Mouse (Mus musculus) adrenal gland, postnatal 4 days (tissue): ENCODE measurements at regions not wholly inside any gene's neighbourhood (a gene's known extent, or its start where the extent isn't known, plus 50 kb on each side); places are given as distances from the start of the nearest gene placed in this dataset.
A peak's percentile ranks its signal among the peaks of the same experiment; 100 is the strongest.

Experiments used
- DNase-seq, 2 experiments: peaks; one replicate each; pipeline ENCODE4 v3.0.0; 2021 to 2022; ENCODE audit warnings: low spot score in 2 of 2, mixed read lengths in 2 of 2

DNA sequence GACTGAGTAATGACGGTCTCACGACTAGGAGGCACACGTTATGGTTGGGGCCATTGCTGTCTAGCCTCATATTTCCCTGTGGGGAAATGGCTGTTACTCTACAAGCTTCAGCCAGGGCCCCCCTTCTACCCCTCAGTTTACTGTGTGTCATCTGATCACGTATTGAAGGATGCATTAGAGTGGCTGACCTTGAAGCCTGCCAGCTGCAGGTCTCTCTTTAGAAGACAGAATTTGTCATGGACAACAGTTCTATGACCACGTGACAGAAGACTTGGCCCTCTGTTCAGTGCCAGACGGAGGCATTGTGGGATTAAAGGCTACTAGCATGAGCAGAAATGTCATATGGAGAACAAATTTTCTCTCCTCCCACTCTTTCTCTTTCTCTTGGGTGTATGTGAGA is 115.6 kb downstream of the Gas1 start:
- DNase-seq: no peak

DNA sequence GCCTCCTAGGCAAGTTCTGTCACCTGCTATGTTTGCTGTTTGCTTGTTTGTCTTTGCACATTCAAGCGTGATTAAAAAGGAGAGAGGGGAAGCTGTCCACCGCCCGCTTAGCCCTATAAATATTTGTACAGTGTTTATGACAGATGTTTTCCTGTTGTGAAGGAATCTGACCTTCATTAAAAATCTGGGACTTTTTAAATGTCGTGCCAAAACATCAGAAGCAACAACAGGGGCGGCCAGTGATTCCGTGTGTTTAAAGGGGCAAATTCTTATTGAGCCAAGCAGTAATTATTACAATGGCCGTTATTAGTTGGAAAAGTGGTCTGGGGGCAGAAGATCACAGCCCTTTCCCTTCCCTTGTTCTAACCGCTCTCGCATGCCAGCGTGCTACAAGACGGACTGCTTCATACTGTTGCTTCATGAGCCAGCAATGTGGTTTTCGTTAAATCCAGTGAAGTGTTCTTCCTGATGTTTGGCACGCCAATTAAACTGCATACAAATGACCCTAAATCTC is 119.3 kb downstream of the Gas1 start:
- no peak for DNase-seq

GRCm38 (mm10) chr13:60054531-60054930 is 122.6 kb downstream of the Gas1 start:
- no peak for DNase-seq

DNA sequence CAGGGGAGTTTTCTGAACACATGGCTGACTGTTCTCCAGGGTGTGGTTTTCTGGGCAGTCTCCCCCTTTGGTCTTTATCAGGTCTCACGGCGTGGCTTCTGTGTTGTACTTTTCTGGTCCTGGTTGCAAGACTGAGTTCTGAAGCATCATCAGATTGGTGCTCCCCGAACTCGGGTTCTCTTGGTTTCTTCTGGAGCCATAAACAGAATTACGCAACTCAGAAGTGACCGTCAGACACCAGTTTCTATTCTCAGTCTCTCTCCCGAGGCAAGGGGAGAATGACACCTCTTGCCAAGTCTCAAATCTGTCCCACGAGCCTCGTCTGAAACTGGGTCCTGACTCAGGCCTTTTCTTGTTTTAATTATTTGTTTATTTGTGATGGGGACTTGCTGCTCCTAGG is 123.1 kb downstream of the Gas1 start:
- no peak for DNase-seq

- no peak for DNase-seq
Observed at GRCm38 (mm10) chr13:60051866-60052265, 125.3 kb downstream of the Gas1 start.

DNA sequence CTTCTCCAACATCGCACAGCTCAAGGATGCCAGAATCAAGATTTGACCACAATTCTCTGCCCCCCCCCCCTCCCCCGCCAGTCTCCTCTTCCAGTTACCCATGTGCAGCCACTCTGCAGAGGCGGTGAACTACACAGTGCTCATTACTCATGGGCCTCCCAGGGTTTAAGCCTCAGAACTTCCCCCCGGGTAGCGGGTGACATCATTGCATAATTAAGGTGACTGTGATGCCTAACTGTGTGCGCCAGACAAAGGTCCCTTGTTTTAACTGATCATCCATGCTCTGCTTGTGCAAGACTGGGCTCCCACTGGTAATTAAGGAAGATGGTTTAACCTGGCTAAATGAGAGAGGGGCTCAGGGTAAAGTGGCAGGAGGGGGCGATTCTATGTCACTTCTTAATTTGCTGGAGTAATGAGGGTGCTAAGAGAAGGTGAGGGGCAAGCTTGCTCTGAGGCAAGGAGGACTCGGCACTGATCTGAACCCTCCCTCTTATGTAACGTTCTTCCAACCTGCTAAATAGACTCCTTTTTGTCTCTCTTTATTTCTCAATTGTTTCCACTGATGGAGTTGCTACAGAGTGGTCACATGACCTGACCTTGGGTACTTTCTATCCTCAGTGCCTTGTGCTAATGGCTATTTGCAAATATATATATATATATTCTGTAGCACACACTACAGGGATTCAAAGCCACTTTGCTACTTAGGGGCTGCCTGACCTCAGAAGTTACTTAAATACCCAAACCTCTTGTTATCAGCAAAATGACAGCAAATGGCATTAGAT is 126.2 kb downstream of the Gas1 start:
- DNase-seq: no peak

DNA sequence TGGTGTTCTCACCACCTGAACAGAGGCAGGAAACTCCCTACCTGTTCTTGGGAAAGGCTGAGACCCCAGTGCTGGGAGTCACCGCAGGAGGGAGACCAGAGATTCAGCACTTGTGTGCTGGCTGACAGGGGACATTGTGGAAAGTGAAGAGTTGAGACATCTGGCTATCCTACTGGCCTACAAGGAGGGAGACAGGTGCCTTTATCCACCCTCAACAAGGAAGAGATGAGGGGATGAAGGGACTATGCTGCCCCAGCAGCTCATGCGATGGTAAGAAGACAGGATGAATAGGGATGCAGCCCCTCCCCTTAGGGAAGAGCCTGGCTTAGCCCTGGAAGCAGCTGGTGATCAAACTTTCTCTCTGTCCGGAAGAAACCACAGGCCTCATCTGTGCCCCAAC is 127.5 kb downstream of the Gas1 start:
- no peak for DNase-seq

DNA sequence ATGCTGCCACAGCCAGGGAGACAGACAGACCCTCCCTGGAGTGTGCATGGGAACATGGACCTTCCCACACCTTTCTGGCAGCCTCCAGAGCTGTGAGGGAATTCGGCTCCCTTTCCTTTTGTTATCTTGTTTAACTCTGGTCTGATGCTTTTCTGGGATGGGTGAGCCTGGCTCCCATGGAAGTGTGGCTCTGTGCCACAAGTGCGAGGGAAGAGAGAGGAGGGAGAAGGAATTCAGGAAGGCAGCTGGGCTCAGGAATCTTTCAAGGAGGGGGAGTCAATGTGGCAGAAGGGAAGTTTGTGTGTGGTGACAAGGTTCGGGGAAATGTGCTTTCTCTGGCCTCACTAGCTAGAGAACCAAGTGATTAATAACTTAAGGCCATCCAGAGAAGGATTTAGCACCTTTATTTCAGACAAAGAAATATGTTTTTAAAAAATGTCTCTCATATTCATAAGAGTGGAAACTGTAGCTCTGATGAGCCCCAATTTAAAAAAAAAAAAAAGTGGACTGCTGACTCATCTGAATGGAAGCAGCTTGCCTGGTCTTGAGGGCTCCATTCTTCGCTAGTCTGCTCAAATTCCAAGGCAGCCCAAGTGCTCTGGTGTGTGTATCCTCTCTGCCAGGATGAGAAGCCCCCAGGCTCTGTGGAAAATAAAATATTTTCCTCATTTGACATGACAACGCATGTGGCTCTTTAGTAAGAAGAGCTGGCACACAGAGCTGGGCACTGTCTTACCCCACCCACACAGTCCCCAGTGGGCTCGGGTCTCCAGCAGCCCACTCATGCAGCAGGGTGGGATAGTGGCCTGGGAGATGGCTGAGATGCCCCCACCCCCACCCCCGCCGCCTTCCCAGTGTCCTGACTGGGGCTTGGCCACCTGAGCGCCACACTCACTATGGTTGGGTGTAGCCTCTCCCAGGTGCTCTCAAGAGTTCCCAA is 129.1 kb downstream of the Gas1 start:
- DNase-seq: no peak

DNA sequence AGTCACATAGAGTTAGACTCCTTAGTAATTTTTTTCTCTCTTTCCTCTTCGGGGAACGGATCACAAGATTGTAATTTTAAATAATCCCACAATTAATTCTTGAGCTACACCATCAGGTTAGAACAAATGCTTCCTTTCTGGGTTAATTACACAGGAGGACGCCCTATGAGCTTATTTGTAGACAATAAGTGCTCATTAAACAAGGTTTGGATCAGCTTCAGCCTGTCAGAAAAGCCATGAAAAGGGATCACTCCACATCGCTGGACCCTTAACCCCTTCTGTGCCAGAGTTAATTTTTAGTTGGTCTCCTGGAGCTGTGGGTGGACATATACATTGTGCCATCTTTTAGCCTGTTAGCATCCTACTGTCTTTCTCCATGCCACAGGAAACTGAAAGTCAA is 131.4 kb downstream of the Gas1 start:
- no peak for DNase-seq

- no peak for DNase-seq
Observed at GRCm38 (mm10) chr13:60044876-60045275, 132.3 kb downstream of the Gas1 start.

- DNase-seq: no peak
Observed at GRCm38 (mm10) chr13:60042443-60042842, 134.7 kb downstream of the Gas1 start.

DNA sequence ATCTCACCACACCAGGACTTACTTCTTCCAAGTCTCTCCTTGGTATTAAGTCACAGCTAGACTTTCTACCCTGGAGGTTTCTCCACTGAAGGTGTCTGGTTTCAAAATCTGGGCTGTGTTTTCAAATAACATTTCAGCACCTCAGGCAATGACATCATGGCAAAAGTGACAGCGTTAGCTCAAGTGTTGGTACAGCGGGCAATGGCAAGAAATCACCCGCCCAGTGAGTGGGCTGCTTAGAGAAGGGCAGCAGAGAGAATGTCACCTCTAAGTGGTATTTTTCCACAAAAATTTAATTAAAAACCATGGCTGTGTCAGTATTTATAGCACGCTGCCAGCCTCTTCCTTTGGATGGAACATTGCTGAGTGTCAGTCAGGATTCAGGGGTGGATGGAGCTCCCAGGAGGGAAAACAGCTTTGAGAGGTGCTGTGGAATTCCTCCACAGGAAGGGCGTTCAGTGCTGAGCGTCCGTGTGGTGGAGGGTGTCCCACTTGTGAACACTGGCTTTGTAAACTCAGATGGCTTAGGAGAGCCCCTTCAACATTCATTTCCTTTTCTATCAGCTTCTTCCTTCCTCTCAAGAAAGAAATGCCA is 141.5 kb downstream of the Gas1 start:
- DNase-seq: no peak

DNA sequence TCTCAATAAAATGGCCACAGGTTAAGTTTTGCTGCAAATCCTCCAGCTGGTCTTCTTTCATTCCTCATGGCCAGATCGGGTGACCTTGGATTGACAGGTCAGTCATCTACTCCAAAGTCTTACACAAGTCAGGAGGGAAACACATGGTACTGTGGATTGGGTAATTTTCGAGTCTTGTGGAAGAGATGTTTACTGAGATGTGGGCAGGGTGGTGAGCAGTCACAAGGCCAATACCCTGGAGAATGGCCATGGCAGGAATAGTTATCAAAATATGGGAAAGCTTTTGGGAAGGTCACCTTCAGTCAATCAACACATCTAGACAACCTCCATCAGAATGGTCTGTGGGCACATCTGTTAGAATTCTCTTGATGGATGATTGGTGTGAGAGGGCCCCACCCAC is 144.0 kb downstream of the Gas1 start:
- no peak for DNase-seq

GRCm38 (mm10) chr13:60032586-60032985 is 144.6 kb downstream of the Gas1 start:
- DNase-seq: no peak

GRCm38 (mm10) chr13:60029591-60029990 is 147.6 kb downstream of the Gas1 start:
- no peak for DNase-seq

DNA sequence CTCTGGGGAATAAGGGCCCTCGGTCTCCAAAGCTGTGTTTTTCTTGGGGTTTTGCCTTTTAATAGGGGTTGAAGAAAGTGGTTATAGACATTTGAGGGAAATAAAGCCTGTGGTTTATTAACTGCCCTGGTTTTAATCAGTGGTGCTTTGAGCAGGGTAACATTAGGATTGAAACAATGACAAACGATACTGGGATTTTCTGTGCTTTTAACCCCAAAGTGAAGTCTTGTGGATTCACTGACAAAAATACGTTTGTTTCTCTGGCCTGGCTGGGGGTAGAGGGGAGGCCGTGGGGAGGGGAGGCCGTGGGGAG is 157.0 kb downstream of the Gas1 start:
- DNase-seq: no peak

DNA sequence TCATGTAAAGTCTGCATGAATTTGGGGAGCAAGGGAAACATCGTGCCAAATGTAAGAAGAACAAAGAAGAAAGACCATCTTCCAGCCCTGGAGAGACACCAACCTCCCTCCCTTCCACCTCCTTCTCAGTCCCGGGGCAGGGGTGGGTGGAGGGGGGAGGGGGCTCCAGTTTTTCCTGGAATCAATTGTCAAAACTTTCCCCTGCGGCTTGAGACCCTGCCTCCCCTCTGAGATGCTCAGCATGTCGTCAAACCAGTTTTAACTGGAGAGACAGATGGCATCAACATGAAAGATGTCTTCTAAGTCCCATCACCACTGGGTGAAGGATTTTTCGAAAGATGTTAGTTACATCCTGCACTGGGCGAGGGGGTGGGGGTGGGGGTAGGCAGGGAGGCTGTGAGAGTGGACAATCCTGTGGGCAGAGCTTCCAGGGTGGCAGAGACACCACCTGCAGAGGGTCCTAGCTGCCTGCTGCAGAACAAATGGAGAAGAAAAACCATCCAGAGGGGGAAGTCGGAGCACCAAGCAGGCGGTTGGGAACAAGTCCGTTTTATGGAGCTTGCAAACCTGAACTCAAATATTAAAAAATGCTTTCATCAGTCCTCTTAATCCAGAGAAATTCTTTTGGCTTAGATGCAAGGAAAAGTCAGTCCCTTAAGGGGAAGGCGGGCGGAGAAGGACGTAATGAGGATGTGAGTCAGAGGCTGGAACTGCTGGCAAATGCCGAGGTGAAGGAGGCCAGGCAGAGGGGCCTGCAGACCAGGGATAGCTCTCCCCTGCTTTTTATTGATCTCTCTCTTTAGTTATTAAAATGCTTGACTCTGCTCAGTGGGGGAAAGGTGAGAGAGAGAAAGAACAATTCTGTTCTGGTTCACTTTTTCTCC is 157.6 kb downstream of the Gas1 start:
- DNase-seq: peak in 1 of 2 experiments; percentile 44

DNA sequence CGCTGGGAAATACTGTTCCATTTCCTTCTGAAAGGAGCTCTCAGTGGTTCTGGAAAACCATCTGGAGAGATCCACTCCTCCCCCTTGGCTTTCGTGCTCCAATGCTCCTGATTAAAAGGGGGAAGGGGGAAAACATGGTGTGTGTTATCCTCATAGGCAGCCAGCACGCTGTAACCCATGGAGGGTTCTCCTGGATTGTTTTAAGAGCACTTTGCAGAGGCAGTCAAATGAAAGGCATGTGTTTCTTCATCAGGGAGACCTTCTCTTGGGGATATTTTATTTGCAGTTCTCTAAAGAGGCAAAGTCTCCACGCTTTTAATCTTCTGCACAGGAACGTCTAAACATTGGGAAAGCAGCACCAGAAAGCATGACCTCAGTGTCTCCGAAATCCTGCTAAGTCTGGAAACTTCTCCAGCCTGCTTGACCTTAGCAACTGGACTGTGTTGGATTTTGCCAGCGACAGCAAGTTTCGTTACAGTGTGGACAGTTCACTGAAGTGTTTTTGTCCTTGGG is 161.3 kb downstream of the Gas1 start:
- DNase-seq: no peak

GRCm38 (mm10) chr13:60012046-60012813 is 164.9 kb downstream of the Gas1 start:
- DNase-seq: no peak

DNA sequence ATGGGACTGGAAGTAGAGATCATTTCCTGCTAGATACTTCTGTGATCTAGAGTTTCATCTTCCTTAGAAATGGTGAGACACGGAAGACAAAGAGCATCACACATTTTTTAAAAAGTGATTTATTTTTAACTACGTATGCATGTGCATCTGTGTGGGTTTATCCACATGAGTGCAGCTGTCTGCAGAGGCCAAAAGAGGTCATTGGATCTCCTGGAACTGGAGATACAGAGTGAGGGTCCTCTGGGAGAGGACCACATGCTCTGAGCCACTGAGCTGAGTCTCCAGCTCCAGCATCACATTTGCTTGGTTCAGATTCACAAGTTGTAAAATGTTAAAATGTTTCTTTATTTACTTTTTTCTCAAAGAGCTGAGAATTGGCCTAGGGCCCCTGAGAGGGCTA is 166.1 kb downstream of the Gas1 start:
- DNase-seq: no peak
